Mouse (Mus musculus) hindbrain, embryonic 15.5 days (tissue): Measurements from ENCODE around the gene Insc. TPM values are rescaled to one million over a fixed set of nuclear protein-coding genes. Genes with fewer than 3 reads are reported as not detected.

Source experiments
- ATAC-seq: fragments of 200-750 bp; cut with Nextera tagmentation; 2 replicates; pipeline ENCODE4 v1.8.0; 2017; ENCODE audit warnings: low read depth, moderate number of reproducible peaks, moderate TSS enrichment; ENCODE audit not compliant: low FRiP score
- H3K27ac ChIP-seq: fragments of 300-500 bp; sonication (generic); replicated peaks from 2 replicates; pipeline ENCODE4 v1.5.1; 2015; ENCODE audit warnings: mild to moderate bottlenecking, inconsistent platforms
- H3K27me3 ChIP-seq: fragments of 300-500 bp; sonication (generic); 2 replicates; pipeline ENCODE4 v1.6.1; 2015; ENCODE audit warnings: control low read depth, inconsistent platforms
- H3K36me3 ChIP-seq: fragments of 300-500 bp; sonication (generic); 2 replicates; pipeline ENCODE4 v1.6.1; 2015; ENCODE audit warnings: control low read depth, inconsistent platforms
- H3K4me1 ChIP-seq: fragments of 300-500 bp; sonication (generic); replicated peaks from 2 replicates; pipeline ENCODE4 v1.6.1; 2015; ENCODE audit warnings: control low read depth, inconsistent platforms
- H3K4me2 ChIP-seq: fragments of 300-500 bp; sonication (generic); 2 replicates; pipeline ENCODE4 v1.6.1; 2015; ENCODE audit warnings: moderate library complexity, mild to moderate bottlenecking, inconsistent platforms
- H3K4me3 ChIP-seq: fragments of 300-500 bp; sonication (generic); 2 replicates; pipeline ENCODE4 v1.5.1; 2015; ENCODE audit warnings: mild to moderate bottlenecking, inconsistent platforms
- H3K9ac ChIP-seq: fragments of 300-500 bp; sonication (generic); 2 replicates; pipeline ENCODE4 v1.6.1; 2015; ENCODE audit warnings: inconsistent platforms
- H3K9me3 ChIP-seq: fragments of 300-500 bp; sonication (generic); 2 replicates; pipeline ENCODE4 v1.6.1; 2016; ENCODE audit warnings: control low read depth, inconsistent platforms
- WGBS: fragments of 180-500 bp; shearing (Covaris S2); methylation state at CpG from one replicate; pipeline ENCODE4 v1.1.7; 2015; 5-methylcytosine and 5-hydroxymethylcytosine counted together
- polyA plus RNA-seq: library from polyadenylated mRNA; unstranded; fragments of >200 nt; fragmentation: Nextera tagmentation; extraction: Ambion mirVana; gene quantifications from 2 replicates; pipeline ENCODE4 v1.2.1, GENCODE M21; 2015

Gene Insc
- polyA plus RNA-seq, 1 experiment from 2014 or later: 3.6 TPM

- H3K27ac ChIP-seq: no peak overlapping the region
- WGBS: 94% methylated on average over 5 of the region's 5 CpGs
- ATAC-seq: no peak
- H3K27me3 ChIP-seq: no peaks in the 10 kb centered on the region
- no peaks in the 10 kb centered on the region for H3K9me3 ChIP-seq
- H3K36me3 ChIP-seq: no peaks in the 10 kb centered on the region
- no peak overlapping the region for H3K4me2 ChIP-seq
- H3K4me3 ChIP-seq: no peak overlapping the region
- H3K9ac ChIP-seq: no peak overlapping the region
- H3K4me1 ChIP-seq: no peaks in the 10 kb centered on the region
Observed at GRCm38 (mm10) chr7:114768516-114768915, 25.0 kb downstream of the Insc start.

GRCm38 (mm10) chr7:114769041-114769440, 25.5 kb downstream of the Insc start:
- no peak overlapping the region for H3K4me3 ChIP-seq
- H3K27ac ChIP-seq: no peak overlapping the region
- H3K4me1 ChIP-seq: no peaks in the 10 kb centered on the region

GRCm38 (mm10) chr7:114770586-114770985, 27.1 kb downstream of the Insc start:
- no peak overlapping the region for H3K4me2 ChIP-seq
- no peak overlapping the region for H3K27ac ChIP-seq
- H3K4me3 ChIP-seq: no peak overlapping the region
- no peak overlapping the region for H3K9ac ChIP-seq
- ATAC-seq: no peak
- H3K27me3 ChIP-seq: no peaks in the 10 kb centered on the region
- H3K9me3 ChIP-seq: no peaks in the 10 kb centered on the region
- H3K4me1 ChIP-seq: no peaks in the 10 kb centered on the region
- WGBS: 95% methylated on average over 3 of the region's 3 CpGs
- H3K36me3 ChIP-seq: no peaks in the 10 kb centered on the region

More at GRCm38 (mm10) chr7:114769041-114769440, 25.5 kb downstream of the Insc start:
- Histone ChIP-seq H3K9ac (no peak overlapping the region), H3K4me2 (no peak overlapping the region), H3K9me3 (no peaks in the 10 kb centered on the region), H3K36me3 (no peaks in the 10 kb centered on the region), H3K27me3 (no peaks in the 10 kb centered on the region)
- ATAC-seq: no peak
- 87% methylated on average over 4 of the region's 4 CpGs for WGBS

GRCm38 (mm10) chr7:114771801-114772200, 28.3 kb downstream of the Insc start:
- Histone ChIP-seq H3K4me3 (no peak overlapping the region), H3K4me2 (no peak overlapping the region), H3K4me1 (no peaks in the 10 kb centered on the region), H3K27ac (no peak overlapping the region), H3K36me3 (no peaks in the 10 kb centered on the region), H3K27me3 (no peaks in the 10 kb centered on the region), H3K9ac (no peak overlapping the region), H3K9me3 (no peaks in the 10 kb centered on the region)
- 74% methylated on average over 7 of the region's 7 CpGs for WGBS
- ATAC-seq: no peak

GRCm38 (mm10) chr7:114773781-114774180, 30.3 kb downstream of the Insc start:
- 77% methylated on average over 4 of the region's 4 CpGs for WGBS
- no peaks in the 10 kb centered on the region for H3K36me3 ChIP-seq
- no peaks in the 10 kb centered on the region for H3K9me3 ChIP-seq
- H3K4me2 ChIP-seq: no peak overlapping the region
- no peaks in the 10 kb centered on the region for H3K4me1 ChIP-seq
- no peak for ATAC-seq
- no peaks in the 10 kb centered on the region for H3K27me3 ChIP-seq
- H3K9ac ChIP-seq: no peak overlapping the region
- no peak overlapping the region for H3K4me3 ChIP-seq
- no peak overlapping the region for H3K27ac ChIP-seq

- H3K9me3 ChIP-seq: no peaks in the 10 kb centered on the region
- H3K4me1 ChIP-seq: no peaks in the 10 kb centered on the region
- no peak overlapping the region for H3K9ac ChIP-seq
- H3K27ac ChIP-seq: no peak overlapping the region
- H3K27me3 ChIP-seq: no peaks in the 10 kb centered on the region
- ATAC-seq: no peak
- H3K4me3 ChIP-seq: no peak overlapping the region
- no peak overlapping the region for H3K4me2 ChIP-seq
- WGBS: 84% methylated on average over 2 of the region's 2 CpGs
- no peaks in the 10 kb centered on the region for H3K36me3 ChIP-seq
Observed at GRCm38 (mm10) chr7:114775856-114776255, 32.4 kb downstream of the Insc start.

GRCm38 (mm10) chr7:114778156-114778770, 34.8 kb downstream of the Insc start:
- no peaks in the 10 kb centered on the region for H3K9me3 ChIP-seq
- no peak overlapping the region for H3K27ac ChIP-seq
- no peak overlapping the region for H3K9ac ChIP-seq
- no peak overlapping the region for H3K4me2 ChIP-seq
- no peak overlapping the region for H3K4me3 ChIP-seq
- no peaks in the 10 kb centered on the region for H3K4me1 ChIP-seq
- ATAC-seq: no peak
- WGBS: 88% methylated on average over 7 of the region's 7 CpGs
- no peaks in the 10 kb centered on the region for H3K27me3 ChIP-seq
- no peaks in the 10 kb centered on the region for H3K36me3 ChIP-seq

GRCm38 (mm10) chr7:114779056-114779660, 35.7 kb downstream of the Insc start:
- no peak for ATAC-seq
- Histone ChIP-seq H3K36me3 (no peaks in the 10 kb centered on the region), H3K4me1 (no peaks in the 10 kb centered on the region), H3K27me3 (no peaks in the 10 kb centered on the region), H3K4me2 (no peak overlapping the region), H3K27ac (no peak overlapping the region), H3K9ac (no peak overlapping the region), H3K4me3 (no peak overlapping the region), H3K9me3 (no peaks in the 10 kb centered on the region)
- WGBS: 76% methylated on average over 8 of the region's 8 CpGs

GRCm38 (mm10) chr7:114783291-114783690, 39.8 kb downstream of the Insc start:
- no peak overlapping the region for H3K27ac ChIP-seq
- ATAC-seq: no peak
- no peak overlapping the region for H3K4me2 ChIP-seq
- no peaks in the 10 kb centered on the region for H3K9me3 ChIP-seq
- H3K36me3 ChIP-seq: no peaks in the 10 kb centered on the region
- H3K27me3 ChIP-seq: no peaks in the 10 kb centered on the region
- WGBS: 77% methylated on average over 3 of the region's 3 CpGs
- H3K4me3 ChIP-seq: no peak overlapping the region
- no peaks in the 10 kb centered on the region for H3K4me1 ChIP-seq
- H3K9ac ChIP-seq: no peak overlapping the region

GRCm38 (mm10) chr7:114791087-114791486, 47.6 kb downstream of the Insc start:
- Histone ChIP-seq H3K4me1 (no peaks in the 10 kb centered on the region), H3K36me3 (no peaks in the 10 kb centered on the region), H3K27ac (no peak overlapping the region), H3K9me3 (no peaks in the 10 kb centered on the region), H3K27me3 (no peaks in the 10 kb centered on the region), H3K4me3 (no peak overlapping the region), H3K4me2 (no peak overlapping the region), H3K9ac (no peak overlapping the region)
- no peak for ATAC-seq
- 93% methylated on average over 10 of the region's 10 CpGs for WGBS

GRCm38 (mm10) chr7:114792026-114792425, 48.5 kb downstream of the Insc start:
- Histone ChIP-seq H3K9ac (no peak overlapping the region), H3K27me3 (no peaks in the 10 kb centered on the region), H3K36me3 (no peaks in the 10 kb centered on the region), H3K27ac (no peak overlapping the region), H3K4me3 (no peak overlapping the region), H3K4me1 (no peaks in the 10 kb centered on the region), H3K4me2 (no peak overlapping the region), H3K9me3 (no peaks in the 10 kb centered on the region)
- WGBS: 85% methylated on average over 6 of the region's 6 CpGs
- ATAC-seq: no peak

- H3K4me3 ChIP-seq: no peak overlapping the region
- WGBS: 93% methylated on average over 2 of the region's 2 CpGs
Observed at GRCm38 (mm10) chr7:114794400-114794799, 50.9 kb downstream of the Insc start.

GRCm38 (mm10) chr7:114802576-114802975, 59.1 kb downstream of the Insc start:
- ATAC-seq: no peak
- H3K9me3 ChIP-seq: no peaks in the 10 kb centered on the region
- no peaks in the 10 kb centered on the region for H3K36me3 ChIP-seq
- no peak overlapping the region for H3K27ac ChIP-seq
- no peak overlapping the region for H3K9ac ChIP-seq
- 82% methylated on average over 8 of the region's 8 CpGs for WGBS
- H3K4me1 ChIP-seq: no peaks in the 10 kb centered on the region
- H3K4me2 ChIP-seq: no peak overlapping the region
- H3K4me3 ChIP-seq: no peak overlapping the region
- no peaks in the 10 kb centered on the region for H3K27me3 ChIP-seq

More at GRCm38 (mm10) chr7:114794400-114794799, 50.9 kb downstream of the Insc start:
- H3K36me3 ChIP-seq: no peaks in the 10 kb centered on the region
- H3K27me3 ChIP-seq: no peaks in the 10 kb centered on the region
- H3K27ac ChIP-seq: no peak overlapping the region
- H3K4me2 ChIP-seq: no peak overlapping the region
- H3K9me3 ChIP-seq: no peaks in the 10 kb centered on the region
- H3K4me1 ChIP-seq: no peaks in the 10 kb centered on the region
- no peak overlapping the region for H3K9ac ChIP-seq
- no peak for ATAC-seq
